Mouse (Mus musculus) liver, postnatal 0 days (tissue): Measurements from ENCODE around the gene Mrps33. TPM values are rescaled to one million over a fixed set of nuclear protein-coding genes. Genes with fewer than 3 reads are reported as not detected.

Source experiments
- ATAC-seq: fragments of 200-750 bp; cut with Nextera tagmentation; 2 replicates; pipeline ENCODE4 v1.8.0; 2017; ENCODE audit warnings: mild to moderate bottlenecking, moderate library complexity
- DNase-seq: peaks from one replicate; pipeline ENCODE4 v3.0.0-alpha.2; 2016
- H3K27ac ChIP-seq: fragments of 300-500 bp; sonication (generic); 2 replicates; pipeline ENCODE4 v1.5.1; 2014; ENCODE audit warnings: antibody characterized with exemption, moderate library complexity, mild to moderate bottlenecking, low read depth
- H3K27me3 ChIP-seq: fragments of 300-500 bp; sonication (generic); 2 replicates; pipeline ENCODE4 v1.6.1; 2014; ENCODE audit warnings: low read length, control low read depth, mixed read lengths; ENCODE audit not compliant: insufficient read depth
- H3K36me3 ChIP-seq: fragments of 300-500 bp; sonication (generic); replicated peaks from 2 replicates; pipeline ENCODE4 v1.6.1; 2014; ENCODE audit warnings: mild to moderate bottlenecking, control low read depth, low read length, moderate library complexity, mixed read lengths; ENCODE audit not compliant: insufficient read depth
- H3K4me1 ChIP-seq: fragments of 300-500 bp; sonication (generic); 2 replicates; pipeline ENCODE4 v1.6.1; 2014; ENCODE audit warnings: antibody characterized with exemption, mild to moderate bottlenecking, control low read depth; ENCODE audit not compliant: insufficient read depth
- H3K4me2 ChIP-seq: fragments of 300-500 bp; sonication (generic); 2 replicates; pipeline ENCODE4 v1.6.1; 2014; ENCODE audit warnings: low read depth, mild to moderate bottlenecking, low read length, moderate library complexity, mixed read lengths
- H3K4me3 ChIP-seq: fragments of 300-500 bp; sonication (generic); 2 replicates; pipeline ENCODE4 v1.5.1; 2014; ENCODE audit warnings: low read depth, low read length
- H3K9ac ChIP-seq: fragments of 300-500 bp; sonication (generic); replicated peaks from 2 replicates; pipeline ENCODE4 v1.6.1; 2014; ENCODE audit warnings: mild to moderate bottlenecking, moderate library complexity
- H3K9me3 ChIP-seq: fragments of 300-500 bp; sonication (generic); 2 replicates; pipeline ENCODE4 v1.6.1; 2016; ENCODE audit warnings: mild to moderate bottlenecking, control low read depth, low read length, mixed read lengths
- CTCF ChIP-seq: sonication (generic); IDR thresholded peaks from 2 replicates; pipeline ENCODE4 v1.5.1; 2016; ENCODE audit warnings: antibody characterized with exemption, low read depth
- EP300 ChIP-seq: IDR thresholded peaks from 2 replicates; pipeline ENCODE4 v1.6.1; 2016; ENCODE audit warnings: antibody characterized with exemption, low read depth, mild to moderate bottlenecking
- WGBS: fragments of 180-500 bp; shearing (Covaris S2); extraction: QIAGEN DNeasy Blood & Tissue Kit; methylation state at CpG from one replicate; pipeline ENCODE4 v1.1.7; 2014; ENCODE audit not compliant: insufficient replicate concordance; 5-methylcytosine and 5-hydroxymethylcytosine counted together
- polyA plus RNA-seq: library from polyadenylated mRNA; unstranded; fragments of >200 nt; fragmentation: Nextera tagmentation; extraction: Ambion mirVana; gene quantifications from 2 replicates; pipeline ENCODE4 v1.2.1, GENCODE M21; 2015

Gene Mrps33
- polyA plus RNA-seq, 1 experiment from 2014 or later = 90.9 TPM

DNA sequence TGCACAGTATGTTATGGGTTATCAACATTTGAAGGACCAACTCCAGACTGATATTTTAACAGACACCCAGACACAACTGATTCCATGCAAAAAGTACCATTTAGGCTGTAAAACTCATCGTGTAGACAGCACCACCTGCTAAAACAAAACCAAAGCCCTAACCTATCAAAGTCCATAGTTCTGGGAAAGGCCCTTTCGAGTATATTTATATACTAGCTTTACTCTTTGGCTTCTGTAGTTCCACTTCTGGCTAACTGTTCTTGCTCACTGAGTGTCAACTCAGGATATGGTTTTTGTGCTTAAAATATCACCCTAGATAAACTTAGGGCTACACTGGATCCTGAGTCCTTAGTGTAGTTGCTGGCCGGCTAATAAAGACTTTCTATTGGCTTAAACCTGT lies 10.5 kb upstream of the Mrps33 start:
- Histone ChIP-seq H3K27ac (no peak overlapping the region), H3K9ac (no peak overlapping the region), H3K9me3 (no peaks in the 10 kb centered on the region), H3K4me2 (no peak overlapping the region), H3K4me3 (no peak overlapping the region), H3K4me1 (no peaks in the 10 kb centered on the region), H3K27me3 (no peaks in the 10 kb centered on the region), H3K36me3 (no peaks in the 10 kb centered on the region)
- DNase-seq (no peak), ATAC-seq (no peak)
- WGBS = 71% methylated on average over 3 of the region's 3 CpGs
- no peak for TF ChIP-seq EP300
- TF ChIP-seq CTCF = no peak

DNA sequence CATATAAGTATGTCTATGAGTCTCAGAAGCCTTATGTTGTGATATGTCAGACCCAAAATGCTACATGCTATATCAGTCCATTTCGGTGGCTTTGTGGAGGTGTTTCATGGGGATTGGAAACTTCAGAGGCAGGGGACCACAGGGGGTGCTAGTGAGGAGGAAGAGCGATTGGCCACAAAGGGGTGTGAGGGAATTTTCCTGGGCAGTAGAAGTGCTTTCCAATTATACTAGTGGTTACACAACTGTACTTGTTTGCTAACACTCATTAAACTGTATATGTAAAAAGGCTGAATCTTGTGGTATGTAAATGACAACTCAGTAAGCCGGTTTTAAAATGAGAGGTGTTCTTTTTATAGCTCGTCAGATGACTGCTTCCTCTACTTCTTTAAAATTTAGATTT lies 8.1 kb upstream of the Mrps33 start:
- H3K27me3 ChIP-seq = no peaks in the 10 kb centered on the region
- no peaks in the 10 kb centered on the region for H3K9me3 ChIP-seq
- no peak for TF ChIP-seq EP300
- no peak for TF ChIP-seq CTCF
- 45% methylated on average over 4 of the region's 4 CpGs for WGBS
- no peaks in the 10 kb centered on the region for H3K36me3 ChIP-seq
- ATAC-seq = no peak
- DNase-seq = no peak
- no peak overlapping the region for H3K27ac ChIP-seq
- no peak overlapping the region for H3K4me3 ChIP-seq
- H3K4me1 ChIP-seq = no peaks in the 10 kb centered on the region
- H3K4me2 ChIP-seq = no peak overlapping the region
- no peak overlapping the region for H3K9ac ChIP-seq

DNA sequence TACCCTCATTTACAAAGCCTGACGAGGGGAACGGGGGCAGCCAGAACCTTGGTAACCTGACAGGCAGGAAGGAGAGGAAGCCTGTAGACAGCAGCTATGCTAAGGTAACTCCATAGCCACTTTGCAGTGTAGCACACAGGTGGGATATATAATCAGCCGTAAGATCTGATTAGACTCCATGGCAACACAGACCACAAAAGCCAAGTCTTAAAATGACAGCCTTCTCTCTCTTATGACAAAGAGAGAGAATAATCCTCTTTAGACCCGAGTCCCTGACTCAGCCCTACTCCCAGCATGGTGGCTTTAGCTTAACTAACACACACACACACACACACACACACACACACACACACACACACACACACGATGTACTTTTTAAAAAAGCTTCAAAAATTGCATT lies 2.3 kb downstream of the Mrps33 start:
- TF ChIP-seq CTCF = no peak
- TF ChIP-seq EP300 = no peak
- Histone ChIP-seq H3K9ac (no peak overlapping the region), H3K27me3 (no peaks in the 10 kb centered on the region), H3K4me1 (peaks cover 8% of the 10 kb centered on the region), H3K4me3 (no peak overlapping the region), H3K27ac (no peak overlapping the region), H3K4me2 (no peak overlapping the region), H3K36me3 (no peaks in the 10 kb centered on the region; the same call in 1 of the 2 replicates), H3K9me3 (no peaks in the 10 kb centered on the region)
- DNase-seq (no peak), ATAC-seq (no peak)
- 83% methylated on average over 5 of the region's 5 CpGs for WGBS

DNA sequence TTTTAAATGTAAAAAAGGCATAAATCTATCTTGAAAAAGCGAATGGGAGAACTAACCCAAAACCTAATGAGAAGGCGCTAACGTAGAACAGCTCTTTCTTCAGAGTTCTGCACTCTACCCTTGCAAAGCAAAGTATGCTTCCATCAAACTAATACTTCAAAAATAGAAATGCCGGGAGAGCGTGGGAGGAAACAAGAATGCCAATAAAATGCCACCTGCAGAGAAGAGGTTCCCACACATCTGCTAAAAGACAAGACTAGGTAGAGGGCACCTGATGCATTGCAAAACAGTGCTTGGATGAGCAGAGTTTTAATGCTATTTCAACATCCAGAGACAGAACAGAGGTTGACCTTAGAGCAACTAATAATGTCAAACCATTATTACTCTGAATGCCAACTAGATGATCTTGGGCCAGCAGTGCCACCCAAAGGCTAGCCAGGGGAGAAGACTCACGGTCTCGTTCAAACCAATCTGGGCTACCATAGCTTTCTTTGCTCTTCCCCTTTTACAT lies 3.7 kb downstream of the Mrps33 start:
- Histone ChIP-seq H3K9ac (no peak overlapping the region), H3K4me3 (no peak overlapping the region), H3K4me2 (no peak overlapping the region), H3K9me3 (no peaks in the 10 kb centered on the region), H3K27me3 (no peaks in the 10 kb centered on the region), H3K27ac (no peak overlapping the region), H3K4me1 (peaks cover 8% of the 10 kb centered on the region), H3K36me3 (peaks cover 4% of the 10 kb centered on the region)
- ATAC-seq = no peak
- 89% methylated on average over 7 of the region's 7 CpGs for WGBS
- no peak for DNase-seq
- TF ChIP-seq EP300 (no peak), CTCF (peak; percentile 25; the same call in 1 of the 2 replicates)

DNA sequence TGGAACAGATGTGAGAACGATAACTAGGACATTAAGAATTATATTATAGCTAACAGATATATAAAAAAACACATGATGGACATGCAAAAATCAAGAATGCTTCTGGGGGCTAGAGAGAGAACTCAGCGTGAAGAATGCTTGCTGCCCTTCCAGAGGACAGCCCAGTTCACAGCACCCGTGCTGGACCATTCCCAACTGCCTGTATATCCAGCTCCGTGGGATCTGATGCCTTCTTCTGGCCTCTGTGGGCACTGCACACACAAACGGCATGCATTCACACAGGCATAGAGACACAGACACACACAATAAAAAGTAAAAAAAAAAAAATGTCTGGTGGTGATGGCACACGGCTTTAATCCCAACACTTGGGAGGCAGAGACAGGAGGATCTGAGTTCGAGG lies 4.5 kb downstream of the Mrps33 start:
- 85% methylated on average over 7 of the region's 7 CpGs for WGBS
- no peak overlapping the region for H3K4me2 ChIP-seq
- TF ChIP-seq EP300 (no peak), CTCF (no peak)
- ATAC-seq = no peak
- no peaks in the 10 kb centered on the region for H3K27me3 ChIP-seq
- no peak overlapping the region for H3K9ac ChIP-seq
- peaks cover 4% of the 10 kb centered on the region for H3K36me3 ChIP-seq
- H3K27ac ChIP-seq = no peak overlapping the region
- peaks cover 8% of the 10 kb centered on the region for H3K4me1 ChIP-seq
- H3K9me3 ChIP-seq = no peaks in the 10 kb centered on the region
- H3K4me3 ChIP-seq = no peak overlapping the region
- no peak for DNase-seq

DNA sequence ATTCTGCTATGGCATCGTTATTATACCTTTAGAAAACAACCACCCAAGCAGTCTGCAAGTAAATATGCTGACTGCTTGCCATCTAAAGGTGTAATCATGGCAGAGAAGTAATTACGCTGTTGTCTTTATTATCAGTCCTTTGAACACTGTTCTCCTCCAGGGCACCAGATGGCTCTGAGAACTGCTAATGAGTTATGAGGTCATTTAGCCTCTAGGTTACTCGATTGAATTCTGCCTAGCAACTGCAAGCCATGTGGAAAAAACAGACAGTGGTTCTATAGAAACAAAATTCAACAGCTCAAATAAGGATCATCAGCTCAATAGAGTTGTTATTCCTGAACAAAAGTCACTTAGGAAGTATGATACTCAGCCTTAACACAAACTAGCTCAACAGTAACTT lies 4.9 kb downstream of the Mrps33 start:
- no peak for ATAC-seq
- no peak for DNase-seq
- H3K4me3 ChIP-seq = no peak overlapping the region
- peaks cover 5% of the 10 kb centered on the region for H3K36me3 ChIP-seq
- TF ChIP-seq CTCF (no peak), EP300 (no peak)
- no peaks in the 10 kb centered on the region for H3K9me3 ChIP-seq
- no peak overlapping the region for H3K27ac ChIP-seq
- peaks cover 5% of the 10 kb centered on the region for H3K4me1 ChIP-seq
- H3K9ac ChIP-seq = no peak overlapping the region
- H3K4me2 ChIP-seq = no peak overlapping the region
- 81% methylated on average over 3 of the region's 3 CpGs for WGBS
- no peaks in the 10 kb centered on the region for H3K27me3 ChIP-seq

DNA sequence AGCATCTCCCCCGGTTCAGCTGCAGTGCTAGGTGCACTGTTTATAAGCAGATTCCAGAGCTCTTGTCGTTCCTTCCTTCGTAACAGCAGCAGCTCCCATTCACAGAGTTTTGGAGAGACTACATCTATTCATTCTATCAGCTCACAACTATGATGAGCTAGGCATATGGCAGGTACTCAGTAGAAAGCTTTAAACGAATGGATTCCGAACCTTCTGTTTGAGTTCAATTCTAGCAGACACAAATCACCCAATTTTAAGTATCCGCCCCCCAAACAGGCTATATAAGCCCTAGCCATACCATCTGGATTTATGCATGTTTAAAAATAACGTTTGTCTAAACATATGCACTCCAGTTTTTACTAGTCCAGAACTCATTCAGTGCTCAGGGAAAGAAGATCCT lies 9.8 kb downstream of the Mrps33 start:
- Histone ChIP-seq H3K4me3 (no peak overlapping the region), H3K4me2 (no peak overlapping the region), H3K36me3 (peaks cover 12% of the 10 kb centered on the region), H3K9me3 (no peaks in the 10 kb centered on the region), H3K4me1 (no peaks in the 10 kb centered on the region), H3K27ac (no peak overlapping the region), H3K9ac (no peak overlapping the region), H3K27me3 (no peaks in the 10 kb centered on the region)
- ATAC-seq (no peak), DNase-seq (no peak)
- 86% methylated on average over 7 of the region's 7 CpGs for WGBS
- TF ChIP-seq EP300 (no peak), CTCF (no peak)
